Mouse (Mus musculus): ENCODE results near the gene Cdk15. TPM values are rescaled to one million over a fixed set of nuclear protein-coding genes. Genes with fewer than 3 reads are reported as not detected.

The Cdk15 gene
- polyA plus RNA-seq, 1 experiment = 0.44 TPM

DNA sequence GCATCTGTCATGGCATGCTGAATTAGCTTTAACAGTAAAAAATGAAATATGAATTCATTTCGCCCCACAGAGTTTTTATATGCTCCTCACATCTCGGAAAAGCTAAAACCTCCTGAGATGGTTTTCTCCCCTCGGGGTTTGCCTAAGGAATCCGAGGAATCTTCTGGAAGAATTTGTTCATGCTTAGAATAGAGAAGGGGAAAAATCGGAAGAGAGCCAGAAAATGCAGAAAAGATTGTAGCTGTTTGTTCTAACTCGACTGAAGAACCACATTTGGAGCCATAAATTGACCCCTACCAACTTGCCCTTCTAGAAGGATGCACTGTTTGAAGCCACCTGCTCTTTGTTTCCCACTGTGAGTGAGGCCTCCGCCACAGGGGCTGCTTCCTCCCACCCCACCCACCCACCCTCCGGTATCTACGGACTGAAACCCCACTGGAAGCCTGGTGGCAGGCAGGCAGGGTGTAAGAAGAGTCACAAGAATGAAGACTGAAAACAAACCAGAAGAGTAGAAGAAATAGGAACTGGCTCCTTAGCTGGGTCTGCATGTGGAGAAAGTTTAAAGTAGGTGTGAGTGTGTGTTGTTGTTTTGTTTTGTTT lies 41.9 kb downstream of the Cdk15 start:
- Histone ChIP-seq H3K79me2 (ENCODE audit: control insufficient read depth, insufficient read depth) (no peaks in the 10 kb centered on the region), H3K4me3 (no peak overlapping the region), H3K4me2 (ENCODE audit: low read depth) (no peak overlapping the region), H3ac (ENCODE audit: control insufficient read depth, insufficient read length) (no peak overlapping the region), H3K27me3 (ENCODE audit: control insufficient read depth, insufficient read depth, insufficient read length) (peaks cover 9% of the 10 kb centered on the region), H3K36me3 (ENCODE audit: control insufficient read depth, insufficient read depth) (no peaks in the 10 kb centered on the region)
- no peak for TF ChIP-seq USF1 (IDR thresholded peaks at IDR 0.05; ENCODE audit: low read depth)
- no peak for TF ChIP-seq TCF12 (IDR thresholded peaks at IDR 0.05; ENCODE audit: insufficient read depth, poor library complexity, severe bottlenecking)
- TF ChIP-seq REST (IDR thresholded peaks at IDR 0.05; ENCODE audit: insufficient read depth, insufficient read length) = no peak
- TF ChIP-seq MYOG (IDR thresholded peaks at IDR 0.05; ENCODE audit: control insufficient read depth in 1 of 3, insufficient read depth in 1 of 3, insufficient read length in 2 of 3, low read depth in 2 of 3) = no peak
- TF ChIP-seq SRF (IDR thresholded peaks at IDR 0.05; ENCODE audit: control insufficient read depth, insufficient read length, low read depth) = no peak
- TF ChIP-seq CEBPB (IDR thresholded peaks at IDR 0.05; ENCODE audit: insufficient read depth, poor library complexity, severe bottlenecking) = no peak
- no peak for TF ChIP-seq POLR2AphosphoS2 (IDR thresholded peaks at IDR 0.05; ENCODE audit: insufficient read length, low read depth)
- no peak for TF ChIP-seq MYOD1 (IDR thresholded peaks at IDR 0.05; ENCODE audit: control insufficient read depth in 1 of 3, insufficient read length in 2 of 3, low read depth in 2 of 3)
- TF ChIP-seq E2F4 (IDR thresholded peaks at IDR 0.05; ENCODE audit: insufficient read depth) = no peak
- no peak for TF ChIP-seq POLR2A (IDR thresholded peaks at IDR 0.05; ENCODE audit: insufficient read length, low read depth)
- TF ChIP-seq MAX (IDR thresholded peaks at IDR 0.05; ENCODE audit: low read depth) = no peak

DNA sequence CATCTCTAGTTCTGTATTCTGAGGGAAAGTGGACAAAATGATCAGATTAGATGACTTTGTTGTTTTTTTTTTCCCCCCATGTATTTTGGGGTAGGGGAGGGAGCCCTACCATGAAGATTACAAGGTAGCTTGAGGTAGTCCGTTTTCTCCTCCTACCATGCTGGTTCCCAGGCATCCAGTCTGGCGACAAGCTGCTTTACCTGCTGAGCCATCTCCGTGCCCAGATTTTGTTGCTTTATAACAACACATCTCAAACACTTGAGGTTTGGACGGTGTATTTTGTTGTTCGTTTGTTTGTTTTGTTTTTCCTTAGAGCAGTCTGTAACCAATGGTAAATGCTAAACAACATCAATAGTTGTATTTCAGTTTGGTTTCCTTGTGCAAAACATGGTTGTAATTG lies 50.6 kb downstream of the Cdk15 start:
- Histone ChIP-seq H3K27me3 (ENCODE audit: control insufficient read depth, insufficient read depth, insufficient read length) (peaks cover 8% of the 10 kb centered on the region), H3ac (ENCODE audit: control insufficient read depth, insufficient read length) (no peak overlapping the region), H3K79me2 (ENCODE audit: control insufficient read depth, insufficient read depth) (no peaks in the 10 kb centered on the region), H3K4me3 (no peak overlapping the region), H3K4me2 (ENCODE audit: low read depth) (no peak overlapping the region), H3K36me3 (ENCODE audit: control insufficient read depth, insufficient read depth) (no peaks in the 10 kb centered on the region)
- no peak for TF ChIP-seq SRF (IDR thresholded peaks at IDR 0.05; ENCODE audit: control insufficient read depth, insufficient read length, low read depth)
- TF ChIP-seq TCF3 (IDR thresholded peaks at IDR 0.05; ENCODE audit: insufficient read length, low read depth) = no peak
- TF ChIP-seq TCF12 (IDR thresholded peaks at IDR 0.05; ENCODE audit: insufficient read depth, poor library complexity, severe bottlenecking) = no peak
- no peak for TF ChIP-seq USF1 (IDR thresholded peaks at IDR 0.05; ENCODE audit: low read depth)
- no peak for TF ChIP-seq MAX (IDR thresholded peaks at IDR 0.05; ENCODE audit: low read depth)
- TF ChIP-seq REST (IDR thresholded peaks at IDR 0.05; ENCODE audit: insufficient read depth, insufficient read length) = no peak
- no peak for TF ChIP-seq MYOD1 (IDR thresholded peaks at IDR 0.05; ENCODE audit: control insufficient read depth in 1 of 3, insufficient read length in 2 of 3, low read depth in 2 of 3)
- no peak for TF ChIP-seq MYOG (IDR thresholded peaks at IDR 0.05; ENCODE audit: control insufficient read depth in 1 of 3, insufficient read depth in 1 of 3, insufficient read length in 2 of 3, low read depth in 2 of 3)
- no peak for TF ChIP-seq E2F4 (IDR thresholded peaks at IDR 0.05; ENCODE audit: insufficient read depth)
- no peak for TF ChIP-seq POLR2A (IDR thresholded peaks at IDR 0.05; ENCODE audit: insufficient read length, low read depth)

DNA sequence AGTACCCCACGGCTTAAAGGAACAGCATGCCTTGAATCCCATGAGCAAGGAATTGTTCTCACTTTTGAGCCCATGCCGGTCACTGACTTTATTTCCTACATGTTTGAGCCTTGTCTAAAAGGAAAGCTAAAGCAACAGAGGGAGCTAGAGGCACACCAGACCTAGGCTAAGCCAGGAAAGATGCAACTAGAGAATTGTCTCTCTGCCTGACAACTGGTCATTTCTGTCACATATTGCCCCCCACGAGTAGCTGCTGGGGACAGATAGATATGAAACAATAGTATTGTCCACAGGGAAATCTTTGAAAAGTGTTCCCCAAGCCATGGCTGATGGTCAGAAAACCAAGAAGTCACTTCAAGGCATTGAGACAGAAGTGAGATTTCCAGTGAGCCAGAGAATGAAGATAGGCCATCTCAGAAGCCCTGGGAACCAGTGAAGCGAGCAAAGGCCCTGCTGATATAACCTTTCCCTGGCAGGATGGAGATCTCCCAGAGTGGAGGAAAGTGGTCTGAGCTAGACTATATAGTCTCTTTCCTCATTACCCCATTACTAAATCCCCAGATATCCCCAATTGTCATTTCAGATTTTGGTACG lies 54.7 kb downstream of the Cdk15 start:
- H3K27me3 ChIP-seq (ENCODE audit: control insufficient read depth, insufficient read depth, insufficient read length) = peaks cover 8% of the 10 kb centered on the region

DNA sequence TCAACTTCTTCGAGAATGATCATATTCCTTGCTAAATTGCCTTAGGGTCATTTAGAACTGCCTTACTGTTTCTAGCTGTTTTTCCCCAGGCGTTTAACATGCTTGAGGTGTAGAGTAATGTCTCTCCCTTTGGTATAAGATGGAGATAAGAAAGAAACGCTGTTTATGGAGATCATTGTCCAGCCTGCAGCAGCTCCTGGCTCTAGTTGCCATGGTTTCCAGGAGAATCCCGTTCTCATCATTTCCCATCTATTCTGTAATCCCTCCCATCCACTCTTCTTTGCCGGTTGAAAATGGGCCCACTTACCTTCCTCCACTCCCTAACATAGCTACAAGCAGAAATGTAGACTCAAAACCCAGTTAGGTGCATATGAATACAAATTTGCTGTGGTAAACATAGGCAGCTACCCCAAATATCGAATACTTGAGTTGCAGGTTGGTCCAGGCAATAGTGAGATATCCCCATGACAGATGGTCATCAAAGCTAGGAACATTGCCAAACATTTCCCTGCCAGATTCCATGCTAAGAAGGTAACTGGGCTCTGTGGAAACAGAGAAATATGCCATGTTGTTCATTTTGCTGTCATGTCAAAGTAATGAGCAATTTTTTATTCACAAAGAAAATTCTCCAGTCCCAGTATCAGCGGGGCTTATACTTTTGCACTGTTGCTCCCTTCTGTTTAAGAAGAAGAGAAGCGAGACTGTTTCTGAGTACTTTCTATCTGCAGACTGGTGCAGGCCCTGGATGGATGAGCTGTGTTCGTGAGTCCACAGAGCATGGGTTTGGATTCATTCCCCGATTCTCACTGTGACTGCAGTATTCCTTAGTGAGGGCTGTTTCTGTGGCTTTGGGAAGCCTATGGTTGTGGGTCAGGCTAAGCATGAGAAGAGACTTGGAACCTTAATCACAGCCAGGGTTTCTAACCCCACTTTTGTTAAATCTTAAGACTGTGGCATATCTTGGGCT lies 55.8 kb downstream of the Cdk15 start:
- H3ac ChIP-seq (ENCODE audit: control insufficient read depth, insufficient read length) = no peak overlapping the region
- H3K36me3 ChIP-seq (ENCODE audit: control insufficient read depth, insufficient read depth) = no peaks in the 10 kb centered on the region
- no peak overlapping the region for H3K4me3 ChIP-seq
- TF ChIP-seq POLR2AphosphoS2 (IDR thresholded peaks at IDR 0.05; ENCODE audit: insufficient read length, low read depth) = no peak
- no peak for TF ChIP-seq USF1 (IDR thresholded peaks at IDR 0.05; ENCODE audit: low read depth)
- TF ChIP-seq MYOG (IDR thresholded peaks at IDR 0.05; ENCODE audit: control insufficient read depth in 1 of 3, insufficient read depth in 1 of 3, insufficient read length in 2 of 3, low read depth in 2 of 3) = no peak
- TF ChIP-seq TCF12 (IDR thresholded peaks at IDR 0.05; ENCODE audit: insufficient read depth, poor library complexity, severe bottlenecking) = no peak
- no peak for TF ChIP-seq POLR2A (IDR thresholded peaks at IDR 0.05; ENCODE audit: insufficient read length, low read depth)
- TF ChIP-seq MAX (IDR thresholded peaks at IDR 0.05; ENCODE audit: low read depth) = no peak
- TF ChIP-seq CEBPB (IDR thresholded peaks at IDR 0.05; ENCODE audit: insufficient read depth, poor library complexity, severe bottlenecking) = no peak
- no peak for TF ChIP-seq TCF3 (IDR thresholded peaks at IDR 0.05; ENCODE audit: insufficient read length, low read depth)
- TF ChIP-seq REST (IDR thresholded peaks at IDR 0.05; ENCODE audit: insufficient read depth, insufficient read length) = no peak
- no peak for TF ChIP-seq SRF (IDR thresholded peaks at IDR 0.05; ENCODE audit: control insufficient read depth, insufficient read length, low read depth)
- H3K27me3 ChIP-seq (ENCODE audit: control insufficient read depth, insufficient read depth, insufficient read length) = peaks cover 8% of the 10 kb centered on the region
- no peak overlapping the region for H3K4me2 ChIP-seq (ENCODE audit: low read depth)
- H3K79me2 ChIP-seq (ENCODE audit: control insufficient read depth, insufficient read depth) = no peaks in the 10 kb centered on the region

More for the DNA sequence above, 54.7 kb downstream of the Cdk15 start:
- Histone ChIP-seq H3K4me2 (ENCODE audit: low read depth) (no peak overlapping the region), H3K36me3 (ENCODE audit: control insufficient read depth, insufficient read depth) (no peaks in the 10 kb centered on the region), H3K4me3 (no peak overlapping the region), H3K79me2 (ENCODE audit: control insufficient read depth, insufficient read depth) (no peaks in the 10 kb centered on the region), H3ac (ENCODE audit: control insufficient read depth, insufficient read length) (no peak overlapping the region)
- TF ChIP-seq MYOD1 (IDR thresholded peaks at IDR 0.05; ENCODE audit: control insufficient read depth in 1 of 3, insufficient read length in 2 of 3, low read depth in 2 of 3) (no peak), MYOG (IDR thresholded peaks at IDR 0.05; ENCODE audit: control insufficient read depth in 1 of 3, insufficient read depth in 1 of 3, insufficient read length in 2 of 3, low read depth in 2 of 3) (no peak), POLR2AphosphoS2 (IDR thresholded peaks at IDR 0.05; ENCODE audit: insufficient read length, low read depth) (no peak), REST (IDR thresholded peaks at IDR 0.05; ENCODE audit: insufficient read depth, insufficient read length) (no peak), POLR2A (IDR thresholded peaks at IDR 0.05; ENCODE audit: insufficient read length, low read depth) (no peak), MAX (IDR thresholded peaks at IDR 0.05; ENCODE audit: low read depth) (no peak), TCF12 (IDR thresholded peaks at IDR 0.05; ENCODE audit: insufficient read depth, poor library complexity, severe bottlenecking) (no peak), E2F4 (IDR thresholded peaks at IDR 0.05; ENCODE audit: insufficient read depth) (no peak), SRF (IDR thresholded peaks at IDR 0.05; ENCODE audit: control insufficient read depth, insufficient read length, low read depth) (no peak), TCF3 (IDR thresholded peaks at IDR 0.05; ENCODE audit: insufficient read length, low read depth) (no peak), USF1 (IDR thresholded peaks at IDR 0.05; ENCODE audit: low read depth) (no peak)
